Mouse (Mus musculus) midbrain, postnatal 0 days (tissue): Measurements from ENCODE around the gene Slc27a1. TPM values are rescaled to one million over a fixed set of nuclear protein-coding genes. Genes with fewer than 3 reads are reported as not detected.

ENCODE experiments used
- ATAC-seq: fragments of 200-750 bp; cut with Nextera tagmentation; 2 replicates; pipeline ENCODE4 v1.8.0; 2017; ENCODE audit warnings: moderate number of reproducible peaks, mild to moderate bottlenecking, moderate TSS enrichment, moderate library complexity; ENCODE audit not compliant: low FRiP score
- DNase-seq: peaks from one replicate; pipeline ENCODE4 v3.0.0-alpha.2; 2015; ENCODE audit warnings: low spot score
- H3K27ac ChIP-seq: fragments of 300-500 bp; sonication (generic); 2 replicates; pipeline ENCODE4 v1.5.1; 2014; ENCODE audit warnings: low read depth, mild to moderate bottlenecking, low read length, mixed read lengths
- H3K27me3 ChIP-seq: fragments of 300-500 bp; sonication (generic); 2 replicates; pipeline ENCODE4 v1.6.1; 2014; ENCODE audit warnings: low read length, control low read depth, mixed read lengths; ENCODE audit not compliant: insufficient read depth
- H3K36me3 ChIP-seq: fragments of 300-500 bp; sonication (generic); 2 replicates; pipeline ENCODE4 v1.6.1; 2014; ENCODE audit warnings: low read length, control low read depth, mixed read lengths; ENCODE audit not compliant: insufficient read depth
- H3K4me1 ChIP-seq: fragments of 300-500 bp; sonication (generic); 2 replicates; pipeline ENCODE4 v1.6.1; 2014; ENCODE audit warnings: mild to moderate bottlenecking, control low read depth, antibody characterized with exemption, low read length, mixed read lengths; ENCODE audit not compliant: insufficient read depth
- H3K4me2 ChIP-seq: fragments of 300-500 bp; sonication (generic); 2 replicates; pipeline ENCODE4 v1.6.1; 2014; ENCODE audit warnings: low read depth, mild to moderate bottlenecking, low read length, mixed read lengths; ENCODE audit not compliant: poor library complexity, severe bottlenecking
- H3K4me3 ChIP-seq: fragments of 300-500 bp; sonication (generic); 2 replicates; pipeline ENCODE4 v1.5.1; 2014; ENCODE audit warnings: low read depth, mild to moderate bottlenecking, low read length, moderate library complexity
- H3K9ac ChIP-seq: fragments of 300-500 bp; sonication (generic); replicated peaks from 2 replicates; pipeline ENCODE4 v1.6.1; 2014; ENCODE audit warnings: mild to moderate bottlenecking, low read length, moderate library complexity, mixed read lengths; ENCODE audit not compliant: poor library complexity, severe bottlenecking
- H3K9me3 ChIP-seq: fragments of 300-500 bp; sonication (generic); 2 replicates; pipeline ENCODE4 v1.6.1; 2016; ENCODE audit warnings: low read length, control low read depth
- CTCF ChIP-seq: IDR thresholded peaks from 2 replicates; pipeline ENCODE4 v1.5.1; 2016; ENCODE audit warnings: antibody characterized with exemption, mild to moderate bottlenecking
- WGBS: fragments of 180-500 bp; shearing (Covaris S2); extraction: QIAGEN DNeasy Blood & Tissue Kit; methylation state at CpG from one replicate; pipeline ENCODE4 v1.1.7; 2014; 5-methylcytosine and 5-hydroxymethylcytosine counted together
- microRNA-seq: library from miRNA; unstranded; fragments of <30 nt; microRNA quantifications from one replicate; pipeline ENCODE4, GENCODE M21; 2016; ENCODE audit warnings: borderline number of aligned reads
- polyA plus RNA-seq: library from polyadenylated mRNA; unstranded; fragments of >200 nt; fragmentation: Nextera tagmentation; extraction: Ambion mirVana; gene quantifications from 2 replicates; pipeline ENCODE4 v1.2.1, GENCODE M21; 2015
- total RNA-seq: library from RNA; depleted of rRNA; stranded (reverse); fragments of >200 nt; gene quantifications from 2 replicates; pipeline ENCODE4 v1.2.3, GENCODE M21; 2014; rRNA removed

Gene Slc27a1
- total and polyA plus RNA-seq, 2 experiments from 2014 or later: 99.7 to 160 TPM

- 91% methylated on average over 6 of the region's 6 CpGs for WGBS
- no peak overlapping the region for H3K9ac ChIP-seq
- TF ChIP-seq CTCF: no peak
These were observed 62.1 kb downstream of the Slc27a1 start for GRCm38 (mm10) chr8:71630761-71631160.

DNA sequence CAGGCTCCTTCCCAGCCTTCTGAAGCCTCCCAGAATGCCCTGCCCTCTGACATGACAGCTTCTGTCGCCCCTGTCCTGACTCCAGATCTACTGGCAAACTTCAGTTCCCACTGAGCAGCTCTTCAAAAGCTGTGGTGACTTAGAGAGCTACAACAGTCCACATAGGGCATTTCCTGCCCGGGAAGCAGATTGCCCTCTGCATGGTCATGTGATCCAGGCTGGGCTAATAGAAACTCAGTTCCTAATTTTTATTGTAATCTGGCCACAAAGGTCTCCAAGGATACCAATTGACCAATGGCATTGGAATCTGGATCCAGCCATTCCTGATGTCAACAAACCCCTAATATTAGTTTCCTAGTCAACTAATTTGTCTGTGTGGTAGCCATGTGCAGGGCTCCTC, 63.2 kb downstream of the Slc27a1 start:
- WGBS: 45% methylated on average over 2 of the region's 2 CpGs

More at GRCm38 (mm10) chr8:71630761-71631160, 62.1 kb downstream of the Slc27a1 start:
- Histone ChIP-seq H3K27me3 (no peaks in the 10 kb centered on the region), H3K4me3 (no peak overlapping the region), H3K4me1 (0 out of 2 replicates have a peak, but pooled peaks cover 9% of the 10 kb centered on the region), H3K9me3 (no peaks in the 10 kb centered on the region), H3K36me3 (peaks cover 13% of the 10 kb centered on the region), H3K27ac (no peak overlapping the region), H3K4me2 (no peak overlapping the region)
- DNase-seq (no peak), ATAC-seq (no peak)

GRCm38 (mm10) chr8:71633164-71633563, 64.5 kb downstream of the Slc27a1 start:
- 17% methylated on average over 17 of the region's 22 CpGs for WGBS
- H3K4me3 ChIP-seq: no peak overlapping the region
- H3K9me3 ChIP-seq: no peaks in the 10 kb centered on the region
- no peak for DNase-seq
- H3K9ac ChIP-seq: no peak overlapping the region
- H3K27ac ChIP-seq: no peak overlapping the region
- H3K27me3 ChIP-seq: no peaks in the 10 kb centered on the region
- H3K36me3 ChIP-seq: peaks cover 23% of the 10 kb centered on the region
- no peak overlapping the region for H3K4me2 ChIP-seq
- 0 out of 2 replicates have a peak, but pooled peaks cover 9% of the 10 kb centered on the region for H3K4me1 ChIP-seq
- no peak for ATAC-seq
- TF ChIP-seq CTCF: peak; percentile 51; the same call in 1 of the 2 replicates

More for the DNA sequence above, 63.2 kb downstream of the Slc27a1 start:
- DNase-seq (no peak), ATAC-seq (no peak)
- Histone ChIP-seq H3K4me1 (0 out of 2 replicates have a peak, but pooled peaks cover 9% of the 10 kb centered on the region), H3K27me3 (no peaks in the 10 kb centered on the region), H3K27ac (no peak overlapping the region), H3K9ac (no peak overlapping the region), H3K4me2 (no peak overlapping the region), H3K9me3 (no peaks in the 10 kb centered on the region), H3K4me3 (no peak overlapping the region), H3K36me3 (peaks cover 20% of the 10 kb centered on the region)
- no peak for TF ChIP-seq CTCF

DNA sequence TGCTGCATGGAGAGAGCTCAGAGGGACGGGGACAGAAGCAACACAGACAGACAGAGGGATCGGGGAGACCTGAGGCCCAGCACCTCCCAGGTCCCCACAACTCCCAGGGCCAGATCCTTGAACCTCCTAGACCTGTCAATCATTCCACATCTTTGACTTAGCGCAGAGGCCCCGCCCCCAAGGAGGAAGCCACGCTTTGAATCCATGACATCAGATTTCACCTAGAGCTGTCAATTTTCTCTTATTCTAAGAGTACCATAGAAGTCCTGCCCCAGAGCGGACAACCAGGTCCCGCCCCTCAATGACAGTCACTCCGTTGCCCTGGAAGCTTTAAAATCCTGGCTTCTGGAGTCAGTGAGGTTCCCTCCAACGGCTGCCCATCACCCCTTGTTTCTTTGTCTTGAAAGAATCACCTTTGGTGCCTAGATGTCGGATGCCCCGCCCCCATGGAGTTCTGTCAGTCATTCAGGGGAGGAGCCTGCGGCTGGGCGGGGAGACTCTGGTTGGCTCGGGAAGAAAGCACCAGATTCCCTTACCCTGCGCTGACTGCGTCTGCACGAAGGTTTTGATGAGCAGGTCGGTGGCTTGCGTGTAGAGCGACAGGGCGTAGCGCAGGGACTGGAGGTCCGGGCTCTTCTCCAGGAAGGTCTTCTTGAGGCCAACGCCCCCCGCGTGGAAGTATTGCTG, 65.4 kb downstream of the Slc27a1 start:
- Histone ChIP-seq H3K9ac (no peak overlapping the region), H3K4me3 (no peak overlapping the region), H3K4me1 (0 out of 2 replicates have a peak, but pooled peaks cover 4% of the 10 kb centered on the region), H3K9me3 (no peaks in the 10 kb centered on the region), H3K27ac (0 out of 2 replicates have a peak overlapping the region, but pooled peaks have one; percentile 12), H3K36me3 (peaks cover 32% of the 10 kb centered on the region), H3K4me2 (0 out of 2 replicates have a peak overlapping the region, but pooled peaks have one; percentile 3), H3K27me3 (no peaks in the 10 kb centered on the region)
- no peak for TF ChIP-seq CTCF
- WGBS: 9% methylated on average over 26 of the region's 26 CpGs
- ATAC-seq (peak; percentile 33; the same call in 1 of the 2 replicates), DNase-seq (peak; percentile 50)

Small RNA genes lying within 50 kb of the gene (microRNA-seq; reads per million reads assigned to microRNA genes)
- gene Mir6769b: 3.0 reads per million

Other genes starting within 250 kb of the Slc27a1 start
- 131 and 140 TPM in 2 replicates for gene Use1, start 202.0 kb upstream of the Slc27a1 start, total RNA-seq
- gene Use1, start 202.0 kb upstream of the Slc27a1 start, polyA plus RNA-seq: 132 and 136 TPM in 2 replicates
- gene Ocel1, start 197.6 kb upstream of the Slc27a1 start, total RNA-seq: 9.4 and 10.5 TPM in 2 replicates
- 5.4 and 5.5 TPM in 2 replicates for gene Ocel1, start 197.6 kb upstream of the Slc27a1 start, polyA plus RNA-seq
- 95.6 and 106 TPM in 2 replicates for gene Nr2f6, start 186.9 kb upstream of the Slc27a1 start, total RNA-seq
- 31.1 and 32.9 TPM in 2 replicates for gene Nr2f6, start 186.9 kb upstream of the Slc27a1 start, polyA plus RNA-seq
- 3.0 and 4.4 TPM in 2 replicates for gene Ushbp1, start 173.1 kb upstream of the Slc27a1 start, total RNA-seq
- gene Ushbp1, start 173.1 kb upstream of the Slc27a1 start, polyA plus RNA-seq: 3.9 and 4.3 TPM in 2 replicates
- 78.1 and 124 TPM in 2 replicates for gene Babam1, start 172.0 kb upstream of the Slc27a1 start, total RNA-seq
- 90.2 and 98.4 TPM in 2 replicates for gene Babam1, start 172.0 kb upstream of the Slc27a1 start, polyA plus RNA-seq
- gene Ankle1, start 162.9 kb upstream of the Slc27a1 start, total RNA-seq: 1.2 and 2.2 TPM in 2 replicates
- gene Ankle1, start 162.9 kb upstream of the Slc27a1 start, polyA plus RNA-seq: 1.1 and 1.2 TPM in 2 replicates
- gene Abhd8, start 105.2 kb upstream of the Slc27a1 start, total RNA-seq: 289 and 323 TPM in 2 replicates
- gene Abhd8, start 105.2 kb upstream of the Slc27a1 start, polyA plus RNA-seq: 205 and 213 TPM in 2 replicates
- 105 and 119 TPM in 2 replicates for gene Mrpl34, start 103.9 kb upstream of the Slc27a1 start, total RNA-seq
- 163 and 165 TPM in 2 replicates for gene Mrpl34, start 103.9 kb upstream of the Slc27a1 start, polyA plus RNA-seq
- gene Dda1, start 99.7 kb upstream of the Slc27a1 start, total RNA-seq: 187 and 211 TPM in 2 replicates
- gene Dda1, start 99.7 kb upstream of the Slc27a1 start, polyA plus RNA-seq: 267 and 269 TPM in 2 replicates
- 81.6 and 82.2 TPM in 2 replicates for gene Ano8, start 82.9 kb upstream of the Slc27a1 start, total RNA-seq
- gene Ano8, start 82.9 kb upstream of the Slc27a1 start, polyA plus RNA-seq: 5.4 and 5.6 TPM in 2 replicates
- gene Gtpbp3, start 80.8 kb upstream of the Slc27a1 start, total RNA-seq: 28.0 and 31.5 TPM in 2 replicates
- 11.4 and 11.5 TPM in 2 replicates for gene Gtpbp3, start 80.8 kb upstream of the Slc27a1 start, polyA plus RNA-seq
- 4.8 and 7.6 TPM in 2 replicates for gene Plvap, start 57.1 kb upstream of the Slc27a1 start, total RNA-seq
- 9.0 and 10.4 TPM in 2 replicates for gene Plvap, start 57.1 kb upstream of the Slc27a1 start, polyA plus RNA-seq
- gene Ccdc194, start 43.2 kb upstream of the Slc27a1 start, total RNA-seq: 0.27 TPM in 1 of 2 replicates, not detected in the other
- not detected in 2 replicates for gene Ccdc194, start 43.2 kb upstream of the Slc27a1 start, polyA plus RNA-seq
- gene Bst2, start 31.4 kb upstream of the Slc27a1 start, total RNA-seq: 12.6 and 15.3 TPM in 2 replicates
- gene Bst2, start 31.4 kb upstream of the Slc27a1 start, polyA plus RNA-seq: 15.3 and 17.6 TPM in 2 replicates
- gene Mvb12a, start 26.0 kb upstream of the Slc27a1 start, total RNA-seq: 77.4 and 79.2 TPM in 2 replicates
- gene Mvb12a, start 26.0 kb upstream of the Slc27a1 start, polyA plus RNA-seq: 81.4 and 82.6 TPM in 2 replicates
- gene Tmem221, start 10.0 kb upstream of the Slc27a1 start, total RNA-seq: 0.11 and 0.14 TPM in 2 replicates
- gene Tmem221, start 10.0 kb upstream of the Slc27a1 start, polyA plus RNA-seq: 0.20 TPM in 1 of 2 replicates, not detected in the other
- 0.55 TPM in 1 of 2 replicates, not detected in the other for gene Nxnl1, start 2.3 kb upstream of the Slc27a1 start, total RNA-seq
- gene Nxnl1, start 2.3 kb upstream of the Slc27a1 start, polyA plus RNA-seq: 0.05 and 0.12 TPM in 2 replicates
- gene Pgls, start 23.3 kb downstream of the Slc27a1 start, total RNA-seq: 333 and 399 TPM in 2 replicates
- 293 and 300 TPM in 2 replicates for gene Pgls, start 23.3 kb downstream of the Slc27a1 start, polyA plus RNA-seq
- gene Fam129c, start 28.8 kb downstream of the Slc27a1 start, total RNA-seq: 5.3 and 5.9 TPM in 2 replicates
- gene Fam129c, start 28.8 kb downstream of the Slc27a1 start, polyA plus RNA-seq: 4.5 and 4.7 TPM in 2 replicates
- gene Colgalt1, start 42.1 kb downstream of the Slc27a1 start, total RNA-seq: 104 and 106 TPM in 2 replicates
- 62.8 TPM in 2 replicates for gene Colgalt1, start 42.1 kb downstream of the Slc27a1 start, polyA plus RNA-seq
- 69.0 and 70.8 TPM in 2 replicates for gene Unc13a, start 102.9 kb downstream of the Slc27a1 start, total RNA-seq
- gene Unc13a, start 102.9 kb downstream of the Slc27a1 start, polyA plus RNA-seq: 14.5 and 16.2 TPM in 2 replicates
- gene Jak3, start 107.4 kb downstream of the Slc27a1 start, total RNA-seq: 9.0 and 12.3 TPM in 2 replicates
- gene Jak3, start 107.4 kb downstream of the Slc27a1 start, polyA plus RNA-seq: 6.4 and 7.1 TPM in 2 replicates
- gene Insl3, start 120.3 kb downstream of the Slc27a1 start, total RNA-seq: not detected in 2 replicates
- gene Insl3, start 120.3 kb downstream of the Slc27a1 start, polyA plus RNA-seq: 1.2 and 2.1 TPM in 2 replicates
- gene B3gnt3, start 132.9 kb downstream of the Slc27a1 start, total RNA-seq: 0.24 and 1.6 TPM in 2 replicates
- 0.31 and 0.50 TPM in 2 replicates for gene B3gnt3, start 132.9 kb downstream of the Slc27a1 start, polyA plus RNA-seq
- 109 and 114 TPM in 2 replicates for gene Fcho1, start 156.8 kb downstream of the Slc27a1 start, total RNA-seq
- 88.4 and 89.5 TPM in 2 replicates for gene Fcho1, start 156.8 kb downstream of the Slc27a1 start, polyA plus RNA-seq